Mouse (Mus musculus) heart, adult 2 months (tissue): ENCODE measurements around the gene Atf3.

Experiments
- CTCF ChIP-seq: fragments of 200-600 bp; IDR thresholded peaks from 2 replicates; pipeline ENCODE4 v1.8.1; 2022; ENCODE audit warnings: antibody characterized with exemption, mild to moderate bottlenecking, moderate library complexity
- EP300 ChIP-seq: fragments of 200-500 bp; IDR thresholded peaks from 2 replicates; pipeline ENCODE4 v1.6.1; 2011; ENCODE audit warnings: low read depth, low read length, control low read depth; ENCODE audit not compliant: insufficient read depth
- POLR2A ChIP-seq: fragments of 200-500 bp; IDR thresholded peaks from 2 replicates; pipeline ENCODE4 v1.6.1; 2011; ENCODE audit warnings: mild to moderate bottlenecking, low read depth, low read length, control low read depth; ENCODE audit not compliant: insufficient read depth

- TF ChIP-seq CTCF (no peak), EP300 (no peak), POLR2A (no peak)
Measured at GRCm38 (mm10) chr1:191150924-191151605, 66.8 kb downstream of the Atf3 start.
